Mouse (Mus musculus) lung, adult 10 weeks (tissue): ENCODE results near the gene Gm973. TPM values are rescaled to one million over a fixed set of nuclear protein-coding genes. Genes with fewer than 3 reads are reported as not detected.

Experiments
- polyA plus RNA-seq: library from polyadenylated mRNA; stranded (reverse); fragments of 350-450 nt; fragmentation: Illumina TruSeq; extraction: RNeasy Lipid Tissue Mini Kit (QIAGEN cat#74804); gene quantifications from one replicate; pipeline ENCODE4 v1.2.3, GENCODE M21; 2014; ENCODE audit warnings: low read depth, low replicate concordance; ENCODE audit not compliant: insufficient read depth

The Gm973 gene
- polyA plus RNA-seq: 4.8 TPM

DNA sequence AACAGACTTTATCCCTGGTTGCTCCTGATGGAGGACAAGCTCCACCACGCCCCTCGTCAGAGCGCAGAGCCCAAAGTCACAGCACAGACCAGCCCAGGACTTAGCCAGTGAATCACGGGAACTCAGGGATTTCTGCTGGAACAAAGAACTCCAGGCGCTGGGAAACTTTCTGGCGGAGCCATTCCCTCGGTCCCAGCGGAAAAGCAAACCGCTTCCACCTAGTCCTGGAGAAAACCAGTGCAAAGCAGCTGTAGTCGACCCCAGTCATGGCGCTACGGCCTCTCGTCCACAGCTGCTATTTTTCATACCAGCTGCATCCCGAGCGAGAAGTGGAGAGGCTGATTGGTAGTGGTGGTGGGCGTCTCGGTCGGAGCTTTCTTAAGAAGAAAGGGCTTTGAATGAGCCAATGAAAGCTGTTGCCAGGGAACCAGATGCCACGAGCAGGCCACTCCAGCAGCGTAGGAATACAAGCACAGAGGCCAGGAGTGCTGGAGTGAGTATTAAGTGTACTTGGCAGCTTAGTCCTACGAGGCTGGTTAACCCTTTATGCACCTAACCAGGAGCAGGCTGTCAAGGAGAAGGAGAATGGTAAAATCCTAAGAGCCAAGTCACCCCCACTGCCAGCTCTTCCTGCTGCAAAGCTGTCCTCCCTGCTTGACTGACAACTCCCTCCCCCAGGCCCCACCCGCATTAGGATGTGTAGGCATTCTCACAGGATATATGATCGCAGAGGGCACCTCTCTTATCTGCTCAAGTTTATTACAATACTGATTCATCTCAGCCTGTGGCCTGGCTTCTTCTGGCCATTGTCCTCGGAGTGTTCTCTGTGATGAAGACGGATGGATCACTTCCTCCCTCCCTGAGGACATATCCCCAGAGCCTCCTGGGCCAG, at the start of gene Gm973:
Gene Gm973, plus strand, starts transcription at position 239 of the 892 bp plus-strand sequence.

GRCm38 (mm10) chr1:59482331-59482695, 33.8 kb upstream of the Gm973 start, which contains the start of gene Fzd7:
Gene Fzd7, plus strand, starts transcription at chr1:59482424.

GRCm38 (mm10) chr1:59670641-59671168, 154.6 kb downstream of the Gm973 start, which contains the start of gene Sumo1:
Gene Sumo1, minus strand, starts transcription at chr1:59670834.

DNA sequence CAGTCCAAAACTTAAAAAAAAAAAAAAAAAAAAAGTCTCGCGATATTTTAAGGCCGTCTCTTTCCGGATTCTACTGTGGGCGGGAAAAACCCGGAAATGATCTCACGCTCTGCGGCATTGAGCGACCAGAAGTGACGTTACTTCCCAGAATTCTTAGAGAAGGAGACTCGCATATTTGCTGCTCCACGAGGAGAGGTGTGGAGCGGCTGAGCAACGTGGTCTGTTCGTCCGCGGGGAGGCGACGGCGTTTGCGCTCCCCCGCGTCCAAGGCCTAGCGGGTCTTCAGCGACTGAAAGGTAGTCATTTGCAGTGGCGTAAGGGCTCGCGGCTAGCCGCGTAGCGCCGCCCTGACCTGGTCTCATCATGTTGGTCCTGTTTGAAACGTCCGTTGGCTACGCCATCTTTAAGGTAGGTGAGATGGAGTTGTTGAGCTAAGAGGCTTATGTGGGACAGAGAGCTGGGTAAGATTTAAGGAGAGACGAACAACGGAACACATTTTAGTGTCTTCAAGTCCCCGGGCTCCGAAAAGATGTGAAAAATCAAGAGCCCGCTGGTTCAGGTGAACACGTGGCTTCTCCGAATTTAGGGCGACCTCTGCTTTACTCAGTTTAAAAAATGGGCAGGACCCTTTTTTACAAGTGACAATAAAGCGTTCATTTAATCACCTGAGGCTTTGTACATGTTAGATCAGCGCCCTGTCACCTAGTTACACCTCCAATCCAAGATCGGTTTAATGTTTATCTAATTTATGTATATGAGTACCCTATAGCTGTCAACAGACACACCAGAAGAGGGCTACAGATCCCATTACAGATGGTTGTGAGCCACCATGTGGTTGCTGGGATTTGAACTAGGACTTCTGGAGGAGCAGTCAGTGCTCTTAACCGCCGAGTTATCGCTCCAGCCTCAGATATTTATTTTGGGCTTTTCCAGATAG, 169.0 kb downstream of the Gm973 start, which contains the start of gene Nop58:
Gene Nop58, plus strand, starts transcription at position 153 of the 937 bp plus-strand sequence.

Other genes with a start within 250 kb of the Gm973 start
- 9.7 TPM for gene Fzd7, start 33.8 kb upstream of the Gm973 start, polyA plus RNA-seq
- gene Sumo1, start 154.6 kb downstream of the Gm973 start, polyA plus RNA-seq: 135 TPM
- gene Nop58, start 168.7 kb downstream of the Gm973 start, polyA plus RNA-seq: 32.2 TPM
- gene Bmpr2, start 247.1 kb downstream of the Gm973 start, polyA plus RNA-seq: 40.7 TPM